Mouse (Mus musculus): ENCODE measurements around the gene Gm4952.
"Not testable (repeated sequence)": the region's sequence is repeated elsewhere in the genome, so short reads cannot be mapped to it uniquely, and the experiment has no call there.

The Gm4952 gene

GRCm38 (mm10) chr19:12600684-12601480 is 1.1 kb downstream of the Gm4952 start:
- DNase-seq, result no peak

GRCm38 (mm10) chr19:12608336-12608735 is 8.6 kb downstream of the Gm4952 start:
- no peak for DNase-seq

GRCm38 (mm10) chr19:12613646-12614045 is 13.9 kb downstream of the Gm4952 start:
- DNase-seq, result no peak

GRCm38 (mm10) chr19:12633176-12633575 is 33.4 kb downstream of the Gm4952 start, which contains the start of gene Glyat:
Gene Glyat, plus strand, starts transcription at chr19:12633308.
- DNase-seq, result no peak

- DNase-seq, result no peak
These were observed 34.5 kb downstream of the Gm4952 start for GRCm38 (mm10) chr19:12634259-12634658.

- DNase-seq, result no peak
These were observed 35.2 kb downstream of the Gm4952 start for GRCm38 (mm10) chr19:12634963-12635362.

- DNase-seq, result no peak
These were observed 37.1 kb downstream of the Gm4952 start for GRCm38 (mm10) chr19:12636863-12637262.

- DNase-seq, result no peak
These were observed 38.3 kb downstream of the Gm4952 start for GRCm38 (mm10) chr19:12638049-12638448.

GRCm38 (mm10) chr19:12649511-12649910 is 49.7 kb downstream of the Gm4952 start:
- no peak for DNase-seq

- DNase-seq, result no peak
These were observed 66.4 kb downstream of the Gm4952 start for GRCm38 (mm10) chr19:12666156-12666555.

- DNase-seq, result not testable (repeated sequence)
These were observed 68.8 kb downstream of the Gm4952 start for GRCm38 (mm10) chr19:12668601-12669000.

GRCm38 (mm10) chr19:12670139-12670538 is 70.4 kb downstream of the Gm4952 start, which contains the start of gene Olfr1442:
Gene Olfr1442, plus strand, starts transcription at chr19:12670439.
- no peak for DNase-seq

- DNase-seq, result no peak
These were observed 71.3 kb downstream of the Gm4952 start for GRCm38 (mm10) chr19:12671051-12671450.

- no peak for DNase-seq
These were observed 78.0 kb downstream of the Gm4952 start, which contains the start of gene Olfr1443 for GRCm38 (mm10) chr19:12677812-12678211. Gene Olfr1443, plus strand, starts transcription at chr19:12678112.

All from cerebellum, postnatal 25 days (tissue).